Mouse (Mus musculus) midbrain, embryonic 16.5 days (tissue): Measurements from ENCODE around the gene Kcnk12. TPM values are rescaled to one million over a fixed set of nuclear protein-coding genes. Genes with fewer than 3 reads are reported as not detected.

ENCODE experiments used
- ATAC-seq: fragments of 200-750 bp; cut with Nextera tagmentation; 2 replicates; pipeline ENCODE4 v1.8.0; 2017; ENCODE audit warnings: moderate TSS enrichment
- H3K27ac ChIP-seq: fragments of 300-500 bp; sonication (generic); 2 replicates; pipeline ENCODE4 v1.5.1; 2014; ENCODE audit warnings: mild to moderate bottlenecking, low read length, mixed read lengths
- H3K27me3 ChIP-seq: fragments of 300-500 bp; sonication (generic); 2 replicates; pipeline ENCODE4 v1.6.1; 2014; ENCODE audit warnings: low read depth, low read length, mixed read lengths; ENCODE audit not compliant: control insufficient read depth, insufficient read depth
- H3K36me3 ChIP-seq: fragments of 300-500 bp; sonication (generic); 2 replicates; pipeline ENCODE4 v1.6.1; 2014; ENCODE audit warnings: mild to moderate bottlenecking, low read length, moderate library complexity, mixed read lengths; ENCODE audit not compliant: control insufficient read depth, insufficient read depth
- H3K4me1 ChIP-seq: fragments of 300-500 bp; sonication (generic); 2 replicates; pipeline ENCODE4 v1.6.1; 2014; ENCODE audit warnings: mild to moderate bottlenecking, low read length, mixed read lengths; ENCODE audit not compliant: control insufficient read depth, insufficient read depth
- H3K4me2 ChIP-seq: fragments of 300-500 bp; sonication (generic); 2 replicates; pipeline ENCODE4 v1.6.1; 2014; ENCODE audit warnings: mild to moderate bottlenecking, low read length, mixed read lengths
- H3K4me3 ChIP-seq: fragments of 300-500 bp; sonication (generic); 2 replicates; pipeline ENCODE4 v1.5.1; 2014; ENCODE audit warnings: low read depth, mild to moderate bottlenecking, low read length, moderate library complexity, mixed read lengths
- H3K9ac ChIP-seq: fragments of 300-500 bp; sonication (generic); 2 replicates; pipeline ENCODE4 v1.6.1; 2014; ENCODE audit warnings: low read depth, low read length, mixed read lengths
- H3K9me3 ChIP-seq: fragments of 300-500 bp; sonication (generic); replicated peaks from 2 replicates; pipeline ENCODE4 v1.6.1; 2014; ENCODE audit warnings: mild to moderate bottlenecking, low read length, mixed read lengths; ENCODE audit not compliant: control insufficient read depth, poor library complexity, severe bottlenecking
- WGBS: fragments of 180-500 bp; shearing (Covaris S2); extraction: QIAGEN DNeasy Blood & Tissue Kit; methylation state at CpG from one replicate; pipeline ENCODE4 v1.1.7; 2014; 5-methylcytosine and 5-hydroxymethylcytosine counted together
- polyA plus RNA-seq: library from polyadenylated mRNA; unstranded; fragments of >200 nt; fragmentation: Nextera tagmentation; extraction: Ambion mirVana; gene quantifications from 2 replicates; pipeline ENCODE4 v1.2.1, GENCODE M21; 2015

Kcnk12 gene
- polyA plus RNA-seq, 1 experiment from 2014 or later, result 0.63 TPM

DNA sequence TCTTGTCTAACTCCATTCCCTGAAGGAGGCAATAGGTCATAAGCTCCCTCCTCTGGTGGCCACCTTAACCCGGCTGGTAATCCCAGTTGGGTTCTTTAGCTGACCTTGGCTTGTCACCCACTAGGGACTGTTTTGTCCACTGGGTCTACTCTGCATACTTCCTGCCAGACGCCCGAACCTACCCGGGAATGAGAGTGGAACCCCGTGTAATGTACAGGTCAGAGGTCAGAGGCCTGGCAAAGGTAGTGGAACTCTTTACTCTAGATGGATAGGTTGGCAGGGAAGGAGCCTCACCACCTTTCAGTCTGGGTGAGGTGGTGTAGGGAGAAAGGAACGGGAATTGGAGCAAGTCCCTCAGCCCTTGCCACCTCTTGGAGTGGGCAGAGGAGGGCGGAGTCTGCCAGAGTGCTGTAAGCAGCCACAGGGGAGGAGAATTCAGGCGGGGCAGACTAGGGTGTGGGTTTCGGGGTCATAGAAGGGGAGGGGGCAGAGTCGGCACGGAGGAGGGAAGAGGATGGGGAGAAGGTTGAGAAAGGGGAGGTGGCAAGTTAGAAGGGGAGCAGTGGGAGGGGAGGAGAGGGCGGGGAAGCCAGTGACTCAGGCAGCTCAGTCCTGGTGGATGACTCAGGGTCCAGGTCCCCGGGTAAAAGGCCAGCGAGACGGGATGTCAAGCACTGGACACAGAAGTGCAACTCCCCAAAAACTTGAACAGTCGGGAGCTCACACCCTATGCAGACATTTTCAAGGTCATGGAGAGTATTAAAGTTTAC is 98.6 kb downstream of the Kcnk12 start:
- WGBS, result 86% methylated on average over 16 of the region's 16 CpGs
- ATAC-seq, result no peak
- Histone ChIP-seq H3K4me1 (no peaks in the 10 kb centered on the region), H3K4me3 (no peak overlapping the region), H3K4me2 (no peak overlapping the region), H3K27me3 (no peaks in the 10 kb centered on the region), H3K27ac (no peak overlapping the region), H3K36me3 (peaks cover 3% of the 10 kb centered on the region; the same call in 1 of the 2 replicates), H3K9me3 (no peaks in the 10 kb centered on the region), H3K9ac (no peak overlapping the region)

DNA sequence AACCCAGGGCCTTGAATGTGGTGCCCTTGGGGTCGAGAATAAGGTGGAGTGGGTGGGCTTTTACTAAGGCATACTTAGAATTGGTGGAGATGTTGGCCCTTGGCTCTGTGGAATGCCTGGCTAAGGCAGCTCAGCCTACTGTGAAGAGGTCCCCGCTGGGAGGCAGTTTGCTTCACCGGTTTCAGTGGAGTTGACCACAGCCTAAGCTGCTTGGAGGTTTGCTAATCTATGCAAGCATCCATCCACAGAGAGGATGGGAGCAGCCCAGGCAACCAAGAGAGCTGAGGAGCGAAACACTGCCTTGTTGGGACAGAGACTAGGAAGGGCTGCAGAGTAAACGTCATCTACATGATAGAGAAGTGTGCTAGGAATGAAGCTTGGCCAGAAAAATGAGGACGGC is 101.0 kb downstream of the Kcnk12 start:
- Histone ChIP-seq H3K4me3 (no peak overlapping the region), H3K4me1 (no peaks in the 10 kb centered on the region), H3K36me3 (0 out of 2 replicates have a peak, but pooled peaks cover 2% of the 10 kb centered on the region), H3K27me3 (no peaks in the 10 kb centered on the region), H3K27ac (no peak overlapping the region), H3K9me3 (no peaks in the 10 kb centered on the region), H3K4me2 (no peak overlapping the region), H3K9ac (no peak overlapping the region)
- no peak for ATAC-seq
- 86% methylated on average over 6 of the region's 6 CpGs for WGBS

DNA sequence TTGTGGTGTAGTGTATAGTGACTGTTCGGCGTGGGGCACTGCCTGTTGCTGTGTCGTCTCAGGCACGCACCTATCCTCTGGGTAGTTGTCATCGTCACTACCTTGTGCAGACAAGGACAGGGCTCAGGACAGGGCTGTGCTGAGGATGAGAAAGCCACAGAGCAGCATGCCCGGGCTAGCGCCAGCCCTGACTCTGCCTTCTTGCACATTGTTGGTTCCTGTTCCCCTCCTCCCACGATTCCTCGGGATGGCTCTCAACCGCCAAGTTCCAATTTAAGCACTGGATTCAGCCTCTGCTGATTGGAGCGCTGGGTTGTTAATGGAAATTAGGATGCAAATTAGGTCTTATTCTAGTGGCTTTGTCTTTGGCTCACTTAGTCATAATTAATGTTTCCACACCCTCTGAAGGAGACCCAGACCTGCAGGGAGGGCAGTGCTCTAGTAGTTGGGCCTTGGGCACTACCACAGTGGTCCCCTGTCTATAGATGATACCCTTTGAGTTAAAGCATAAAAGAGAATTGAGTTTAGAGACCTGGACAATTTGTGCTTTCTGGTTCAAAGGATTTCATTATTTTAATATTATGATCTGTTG is 101.8 kb downstream of the Kcnk12 start:
- H3K27me3 ChIP-seq, result no peaks in the 10 kb centered on the region
- no peaks in the 10 kb centered on the region for H3K4me1 ChIP-seq
- no peak overlapping the region for H3K4me2 ChIP-seq
- no peak overlapping the region for H3K4me3 ChIP-seq
- 88% methylated on average over 11 of the region's 11 CpGs for WGBS
- 0 out of 2 replicates have a peak, but pooled peaks cover 2% of the 10 kb centered on the region for H3K36me3 ChIP-seq
- H3K9ac ChIP-seq, result no peak overlapping the region
- no peak for ATAC-seq
- H3K27ac ChIP-seq, result no peak overlapping the region
- H3K9me3 ChIP-seq, result no peaks in the 10 kb centered on the region

Other genes with a start within 250 kb of the Kcnk12 start
- 3.3 and 4.1 TPM in 2 replicates for gene Epcam, start 162.0 kb downstream of the Kcnk12 start, polyA plus RNA-seq
- gene Msh2, start 125.7 kb downstream of the Kcnk12 start, polyA plus RNA-seq, result 64.5 and 66.4 TPM in 2 replicates
- gene Rpl36-ps4, start 123.0 kb upstream of the Kcnk12 start, polyA plus RNA-seq, result not detected in 2 replicates
- 28.0 and 28.6 TPM in 2 replicates for gene Msh6, start 177.1 kb upstream of the Kcnk12 start, polyA plus RNA-seq